Mouse (Mus musculus): ENCODE data around the gene Clspn.
"Not testable (repeated sequence)": the region's sequence is repeated elsewhere in the genome, so short reads cannot be mapped to it uniquely, and the experiment has no call there.

Gene Clspn

DNA sequence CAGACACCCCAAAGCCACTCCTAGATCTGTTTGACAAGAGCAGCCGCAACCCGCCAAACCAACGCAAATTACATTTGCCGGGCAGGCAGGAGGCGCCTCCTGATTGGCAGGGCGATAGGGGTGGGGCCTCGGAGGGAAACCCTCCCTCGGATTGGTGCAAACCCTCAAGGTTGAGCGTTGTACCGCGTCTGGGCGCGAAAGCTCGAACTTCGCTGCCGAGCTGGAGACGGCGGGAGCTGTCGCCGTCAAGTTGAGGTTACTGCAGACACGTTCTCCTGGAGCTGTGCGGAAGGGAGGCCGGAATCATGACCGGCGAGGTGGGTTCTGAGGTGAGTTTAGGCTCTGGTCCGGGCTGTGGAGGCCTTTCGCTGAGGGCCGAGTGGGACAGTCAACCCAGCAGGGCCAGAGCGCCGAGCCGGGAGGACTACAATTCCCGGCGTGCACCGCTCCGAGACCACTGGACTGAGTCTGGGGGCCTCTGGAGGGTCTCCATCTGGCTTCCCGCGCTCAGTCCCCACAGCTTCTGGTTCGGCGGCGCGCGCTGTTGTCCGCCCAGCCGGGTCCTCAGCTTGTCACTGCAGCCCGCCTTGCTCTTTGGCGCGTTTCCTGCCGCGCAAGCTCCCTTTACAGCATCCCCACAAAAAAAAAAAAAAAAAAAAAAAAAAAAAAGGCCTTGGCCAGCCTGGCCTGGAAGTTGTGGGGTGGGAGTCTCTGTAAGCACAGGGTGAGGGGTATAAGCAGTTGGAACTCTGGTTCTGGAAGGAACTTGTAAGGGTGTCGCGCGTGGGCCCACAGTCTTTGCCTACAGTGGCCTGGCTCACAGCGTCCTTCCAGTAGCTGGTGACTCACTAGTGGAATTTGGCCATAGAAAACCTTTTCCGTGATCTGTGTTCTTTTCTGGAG, at the start of gene Clspn:
Gene Clspn (plus strand): TSS at position 127 of the 903 bp plus-strand sequence.
- no peak for DNase-seq (ENCODE audit: low spot score)

GRCm38 (mm10) chr4:126508110-126508899, 48.4 kb upstream of the Clspn start:
- DNase-seq (ENCODE audit: low spot score): no peak

- no peak for DNase-seq (ENCODE audit: low spot score)
Measured at GRCm38 (mm10) chr4:126509072-126509471, 47.7 kb upstream of the Clspn start.

- DNase-seq (ENCODE audit: low spot score): no peak
Measured at GRCm38 (mm10) chr4:126511013-126511412, 45.7 kb upstream of the Clspn start.

GRCm38 (mm10) chr4:126512308-126513066, 44.2 kb upstream of the Clspn start:
- no peak for DNase-seq (ENCODE audit: low spot score)

- DNase-seq (ENCODE audit: low spot score): no peak
Measured at GRCm38 (mm10) chr4:126526164-126526563, 30.6 kb upstream of the Clspn start.

DNA sequence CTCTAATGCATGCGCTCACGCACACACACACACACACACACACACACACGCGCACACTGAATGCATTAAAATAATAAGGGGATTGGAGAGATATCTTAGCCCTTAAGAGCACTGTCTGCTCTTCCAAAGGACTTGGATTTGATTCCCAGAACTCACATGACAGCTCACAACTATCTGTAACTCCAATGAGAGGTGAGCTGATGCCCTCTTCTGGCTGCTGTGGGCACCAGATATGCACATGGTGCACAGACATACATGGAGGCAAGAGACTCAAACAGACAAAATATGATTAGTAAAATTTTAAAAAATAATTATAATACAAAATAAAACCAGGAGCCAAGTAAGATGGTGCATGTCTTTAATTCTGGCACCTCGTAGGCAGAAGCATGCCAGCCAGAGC, 29.9 kb upstream of the Clspn start:
- no peak for DNase-seq (ENCODE audit: low spot score)

GRCm38 (mm10) chr4:126532292-126532691, 24.4 kb upstream of the Clspn start:
- no peak for DNase-seq (ENCODE audit: low spot score)

DNA sequence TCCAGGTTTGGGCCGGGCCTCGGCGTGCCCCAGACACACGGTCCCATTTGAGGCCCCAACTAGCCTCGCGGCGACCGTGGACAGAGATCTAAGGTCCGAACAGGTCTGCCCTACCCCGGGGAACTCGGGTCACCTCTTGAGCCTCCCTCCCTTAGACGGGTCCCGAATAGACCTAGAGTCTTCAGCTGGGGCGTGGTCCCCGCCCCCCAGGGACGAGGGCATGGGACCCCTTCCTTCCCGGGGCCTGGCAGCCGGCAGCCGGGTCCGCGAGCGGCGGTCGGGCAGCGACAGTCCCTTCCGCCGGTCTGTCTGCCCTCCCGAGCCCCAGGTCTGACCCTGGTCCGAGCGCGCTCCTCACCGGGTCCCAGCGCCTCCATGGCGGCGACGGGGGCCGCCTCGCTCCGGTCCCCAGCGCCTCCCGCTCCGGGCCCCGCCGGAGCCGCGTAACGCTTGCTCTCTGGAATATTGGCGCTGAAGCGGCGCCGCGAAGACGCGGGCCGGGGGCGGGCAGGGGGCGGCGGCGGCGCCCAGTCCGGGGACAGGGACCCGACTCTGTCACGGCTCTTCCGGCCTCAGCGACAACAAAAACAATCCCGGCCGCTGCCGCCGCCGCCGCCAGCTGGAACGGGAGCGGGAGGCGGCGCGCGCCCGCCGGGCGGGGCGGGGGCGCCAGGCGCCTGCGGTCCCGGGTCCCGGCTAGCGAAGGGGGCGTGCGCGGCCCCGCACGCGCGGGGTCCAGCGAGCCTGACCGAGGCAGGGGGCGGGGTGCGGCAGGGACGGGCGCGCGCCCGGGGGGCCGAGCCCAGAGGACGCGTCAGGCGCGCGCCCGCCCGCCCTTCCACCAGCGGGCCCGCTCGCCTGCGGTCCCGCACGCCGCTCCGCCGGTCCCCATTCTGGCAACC, 23.7 kb upstream of the Clspn start, which contains the start of gene Ago4:
Gene Ago4 (minus strand): TSS at position 646 of the 902 bp plus-strand sequence.
- no peak for DNase-seq (ENCODE audit: low spot score)

DNA sequence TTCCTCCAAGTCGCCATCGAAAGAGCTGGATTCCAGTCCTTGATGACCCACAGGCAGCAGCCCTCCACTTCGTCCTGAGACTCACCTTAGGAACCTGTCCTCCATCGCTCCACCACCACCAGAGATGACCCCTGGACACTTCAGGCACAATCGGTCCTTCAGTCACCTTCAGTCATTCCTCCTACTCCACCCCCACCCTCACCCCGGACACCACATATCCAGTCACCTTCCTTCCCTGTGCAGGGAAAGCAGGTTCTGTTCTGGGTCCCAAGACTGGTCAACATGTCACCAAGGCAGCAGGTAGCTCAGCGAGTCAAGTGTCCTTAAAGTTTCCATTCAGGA, 23.0 kb upstream of the Clspn start:
- DNase-seq (ENCODE audit: low spot score): no peak

- DNase-seq (ENCODE audit: low spot score): not testable (repeated sequence)
Measured at GRCm38 (mm10) chr4:126535631-126536030, 21.1 kb upstream of the Clspn start.

DNA sequence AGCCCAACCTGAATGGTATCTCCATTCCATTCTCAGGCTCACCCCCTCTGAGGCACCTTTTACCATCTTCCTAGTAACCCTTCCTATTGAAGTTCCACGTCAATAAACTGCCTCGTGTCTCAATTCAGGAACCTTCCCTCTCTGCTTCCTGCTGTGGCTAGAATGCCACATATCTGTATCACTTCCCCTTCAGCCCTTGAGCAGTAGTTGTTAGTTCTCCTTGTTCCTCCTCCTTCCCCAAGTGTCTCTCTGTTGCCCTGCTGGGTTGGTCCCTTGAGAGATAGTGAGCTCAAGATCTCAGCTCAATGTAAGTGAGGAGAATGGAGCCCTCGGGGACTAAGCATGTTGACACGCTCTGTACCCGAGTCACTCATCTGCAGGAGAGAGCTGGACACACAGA, 19.9 kb upstream of the Clspn start:
- no peak for DNase-seq (ENCODE audit: low spot score)

DNA sequence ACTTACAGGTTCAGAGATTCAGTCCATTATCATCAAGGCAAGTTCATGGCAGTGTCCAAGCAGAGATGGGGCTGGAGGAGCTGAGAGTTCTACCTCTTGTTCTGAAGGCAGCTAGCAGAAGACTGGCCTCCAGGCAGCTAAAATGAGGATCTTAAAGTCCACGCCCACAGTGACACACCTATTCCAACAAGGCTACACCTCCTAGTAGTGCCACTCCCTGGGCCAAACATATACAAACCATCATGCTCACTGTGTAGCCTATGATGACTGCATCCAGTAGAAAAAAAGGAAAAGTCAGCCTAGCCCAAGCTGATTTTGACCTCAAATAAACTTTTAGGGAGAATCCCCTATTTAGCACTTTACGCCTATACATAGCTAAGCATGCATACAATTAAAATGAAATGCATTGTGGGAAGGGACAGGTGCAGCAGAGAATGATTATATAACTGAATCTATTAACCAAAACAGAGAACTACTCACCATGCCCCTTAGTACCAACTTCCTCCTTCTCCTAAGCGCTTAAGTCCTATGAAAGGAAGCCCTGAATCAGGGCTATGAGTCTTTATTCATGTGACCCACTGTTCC, 16.2 kb upstream of the Clspn start:
- no peak for DNase-seq (ENCODE audit: low spot score)

GRCm38 (mm10) chr4:126542838-126543237, 13.9 kb upstream of the Clspn start:
- no peak for DNase-seq (ENCODE audit: low spot score)

DNA sequence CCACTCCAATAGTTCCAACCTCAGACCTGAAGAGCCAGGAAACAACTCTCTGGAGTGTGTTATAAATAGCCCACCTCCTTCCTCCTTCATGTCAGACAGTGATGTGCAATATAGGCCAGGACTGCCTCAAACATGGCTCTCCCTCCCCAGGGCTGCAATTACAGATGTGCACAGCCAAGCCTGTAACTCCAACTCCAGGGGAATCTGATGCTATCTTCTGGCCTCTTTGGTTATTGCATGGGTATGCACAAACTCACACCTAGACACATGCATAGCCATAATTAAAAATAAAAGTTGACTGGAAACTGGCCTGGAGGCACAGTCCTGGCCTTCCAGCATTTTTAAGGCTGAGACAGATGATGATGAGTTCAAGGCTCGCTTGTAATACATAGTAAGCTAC, 11.7 kb upstream of the Clspn start:
- no peak for DNase-seq (ENCODE audit: low spot score)

DNA sequence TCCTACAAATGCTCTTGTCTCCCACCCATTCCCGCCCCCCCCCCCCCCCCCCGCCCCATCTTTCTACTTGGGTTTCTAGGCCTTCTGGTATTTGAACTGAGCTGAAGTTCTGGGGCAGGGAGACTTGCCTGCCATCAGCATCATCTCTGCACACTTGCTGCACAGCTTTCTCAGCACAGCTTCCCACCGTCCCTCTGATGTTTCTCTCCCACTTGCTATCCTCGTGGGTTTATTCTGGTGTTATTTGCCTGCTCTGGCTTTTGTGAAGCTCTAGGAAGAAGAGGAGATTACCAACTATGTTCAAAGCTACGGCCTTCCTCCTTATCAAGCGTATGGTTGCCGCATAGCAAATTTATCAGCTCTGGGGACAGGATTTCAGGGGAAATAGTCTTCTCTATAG, 11.0 kb upstream of the Clspn start:
- no peak for DNase-seq (ENCODE audit: low spot score)

DNA sequence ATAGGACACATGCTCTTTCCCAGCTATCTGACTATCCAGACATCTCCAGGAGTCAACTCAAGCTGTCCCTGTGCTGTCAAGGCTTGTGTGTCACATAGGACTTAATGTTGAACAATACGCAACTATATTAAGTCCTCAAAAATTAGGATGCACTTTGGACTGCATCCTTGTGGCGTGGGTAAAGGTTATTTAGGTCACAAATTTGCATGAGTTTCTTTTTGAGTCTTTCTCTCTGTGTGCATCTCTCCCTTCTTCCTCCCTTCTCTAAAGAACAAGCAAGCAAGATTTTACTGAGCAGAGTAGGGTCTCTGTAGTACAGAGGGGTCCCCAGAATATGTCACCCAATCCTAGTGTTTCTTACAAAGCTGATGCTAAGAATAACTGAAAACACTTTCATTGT, 10.6 kb upstream of the Clspn start:
- no peak for DNase-seq (ENCODE audit: low spot score)

GRCm38 (mm10) chr4:126552136-126552535, 4.6 kb upstream of the Clspn start:
- no peak for DNase-seq (ENCODE audit: low spot score)

- DNase-seq (ENCODE audit: low spot score): no peak
Measured at GRCm38 (mm10) chr4:126553105-126553504, 3.6 kb upstream of the Clspn start.

GRCm38 (mm10) chr4:126553685-126554084, 3.0 kb upstream of the Clspn start:
- DNase-seq (ENCODE audit: low spot score): no peak

DNA sequence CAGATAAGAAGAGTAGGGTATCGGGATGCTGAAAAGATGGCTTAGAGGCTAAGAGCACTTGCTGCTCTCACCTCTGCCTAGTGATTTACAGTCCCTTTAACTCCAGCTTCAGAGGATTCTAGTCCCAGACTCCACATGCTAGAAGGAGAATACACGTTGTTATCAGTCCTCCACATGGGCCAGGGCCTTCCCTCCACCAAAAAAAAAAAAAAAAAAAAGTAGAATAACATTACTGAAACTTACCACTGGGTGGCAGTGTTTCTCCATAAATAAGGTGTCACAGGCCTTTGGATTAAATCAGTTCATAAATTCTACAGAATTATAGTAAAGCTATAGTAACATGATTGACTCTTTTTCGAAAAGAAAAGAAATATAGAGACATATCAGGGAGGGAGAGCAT, 2.3 kb upstream of the Clspn start:
- no peak for DNase-seq (ENCODE audit: low spot score)

All from left cerebral cortex, adult 11 months (tissue).